Mouse (Mus musculus) embryonic facial prominence, embryonic 13.5 days (tissue): ENCODE data around the gene Alox5. TPM values are rescaled to one million over a fixed set of nuclear protein-coding genes. Genes with fewer than 3 reads are reported as not detected.

Experiments used
- polyA plus RNA-seq: library from polyadenylated mRNA; unstranded; fragments of >200 nt; fragmentation: Nextera tagmentation; extraction: Ambion mirVana; gene quantifications from 2 replicates; pipeline ENCODE4 v1.2.1, GENCODE M21; 2015

The Alox5 gene
- polyA plus RNA-seq, 1 experiment from 2014 or later, result 1.0 TPM

Other genes starting within 250 kb of the Alox5 start
- gene Zfand4, start 197.0 kb downstream of the Alox5 start, polyA plus RNA-seq, result 9.7 and 11.7 TPM in 2 replicates
- gene March8, start 123.2 kb downstream of the Alox5 start, polyA plus RNA-seq, result 18.4 and 22.2 TPM in 2 replicates
- gene Olfr211, start 27.9 kb upstream of the Alox5 start, polyA plus RNA-seq, result not detected in 2 replicates
- gene Olfr212, start 45.3 kb upstream of the Alox5 start, polyA plus RNA-seq, result not detected in 2 replicates
- gene Olfr213, start 77.3 kb upstream of the Alox5 start, polyA plus RNA-seq, result not detected in 2 replicates
- gene Gm5580, start 90.0 kb upstream of the Alox5 start, polyA plus RNA-seq, result 0.60 and 2.1 TPM in 2 replicates
- gene Olfr214, start 93.1 kb upstream of the Alox5 start, polyA plus RNA-seq, result not detected in 2 replicates
- gene Olfr215, start 123.0 kb upstream of the Alox5 start, polyA plus RNA-seq, result not detected in 2 replicates
- 218 and 229 TPM in 2 replicates for gene Zfp422, start 167.8 kb upstream of the Alox5 start, polyA plus RNA-seq
- gene Depp1, start 189.4 kb upstream of the Alox5 start, polyA plus RNA-seq, result 16.5 and 19.9 TPM in 2 replicates
- 14.4 and 14.5 TPM in 2 replicates for gene Rassf4, start 212.8 kb upstream of the Alox5 start, polyA plus RNA-seq